Mouse (Mus musculus) thymus, postnatal 36 days (tissue): Measurements from ENCODE around the gene Rab8b.
"Not testable (repeated sequence)": the region's sequence is repeated elsewhere in the genome, so short reads cannot be mapped to it uniquely, and the experiment has no call there.

Experiments
- DNase-seq, 2 experiments: peaks; one replicate each; pipeline ENCODE4 v3.0.0; 2022; ENCODE audit warnings: mixed read lengths in 2 of 2

The Rab8b gene

DNA sequence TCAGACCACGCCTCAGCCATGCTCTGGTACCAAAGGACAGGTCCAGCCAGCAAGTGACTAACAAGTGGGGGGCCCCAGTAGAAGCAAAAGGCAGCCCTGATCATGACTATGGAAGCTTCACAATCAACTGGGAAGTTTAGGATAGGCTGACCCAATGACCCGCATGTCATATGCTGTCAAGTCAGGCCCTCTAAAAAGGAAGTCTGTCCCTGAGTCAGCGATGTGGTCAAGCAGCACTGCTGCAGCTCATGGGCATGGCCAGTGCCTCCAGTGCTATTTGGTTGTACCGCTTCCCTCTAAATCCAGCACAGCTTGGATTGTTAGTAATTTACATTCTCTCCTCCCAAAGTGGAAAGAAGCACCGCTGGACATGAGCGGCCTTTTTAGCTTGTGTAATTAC is 32.7 kb downstream of the Rab8b start:
- no peak for DNase-seq

- no peak for DNase-seq
These were observed 33.1 kb downstream of the Rab8b start for GRCm38 (mm10) chr9:66886366-66886765.

GRCm38 (mm10) chr9:66884609-66885008 is 34.9 kb downstream of the Rab8b start:
- no peak for DNase-seq

DNA sequence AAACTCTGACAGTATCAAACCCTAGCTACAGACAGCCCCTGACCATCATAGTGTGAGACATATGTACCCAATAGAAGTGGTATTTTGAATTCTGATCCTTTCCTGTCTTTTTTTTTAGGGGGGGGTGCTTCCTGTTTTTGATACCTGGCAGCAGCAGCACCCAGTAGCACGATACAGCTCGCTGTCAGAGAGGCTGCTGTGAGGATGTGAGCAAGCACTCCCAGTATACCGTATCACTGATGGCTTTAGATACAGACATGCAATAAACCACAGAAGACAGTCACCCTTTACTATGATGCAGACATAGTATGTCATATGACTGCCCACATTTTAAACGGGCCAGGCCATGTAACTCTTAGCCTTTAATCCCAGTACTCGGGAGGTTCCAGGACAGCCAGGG is 36.0 kb downstream of the Rab8b start:
- peak in 1 of 2 experiments; percentile 25 for DNase-seq

GRCm38 (mm10) chr9:66882406-66882821 is 37.1 kb downstream of the Rab8b start:
- DNase-seq = peak; percentile 35 to 55

DNA sequence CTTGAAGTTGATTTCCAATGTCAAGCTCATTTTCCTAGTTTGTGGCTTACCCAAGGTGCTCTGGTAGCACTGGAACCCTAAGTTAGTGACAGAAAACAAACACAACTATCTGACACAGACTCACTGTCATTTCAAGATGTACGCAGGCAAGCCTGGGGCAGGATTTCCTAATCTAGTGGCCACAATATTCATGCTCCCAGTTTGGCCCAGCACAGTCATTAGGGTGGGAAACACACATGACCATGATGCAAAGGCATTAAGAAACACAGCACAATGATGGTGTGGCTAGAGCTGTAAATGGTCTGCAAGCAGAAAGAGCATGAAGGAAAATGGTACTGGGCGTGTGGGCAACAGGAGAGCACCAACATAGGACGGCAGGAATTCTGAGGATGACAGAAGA is 37.6 kb downstream of the Rab8b start:
- no peak for DNase-seq

GRCm38 (mm10) chr9:66880752-66881151 is 38.7 kb downstream of the Rab8b start:
- DNase-seq = no peak

DNA sequence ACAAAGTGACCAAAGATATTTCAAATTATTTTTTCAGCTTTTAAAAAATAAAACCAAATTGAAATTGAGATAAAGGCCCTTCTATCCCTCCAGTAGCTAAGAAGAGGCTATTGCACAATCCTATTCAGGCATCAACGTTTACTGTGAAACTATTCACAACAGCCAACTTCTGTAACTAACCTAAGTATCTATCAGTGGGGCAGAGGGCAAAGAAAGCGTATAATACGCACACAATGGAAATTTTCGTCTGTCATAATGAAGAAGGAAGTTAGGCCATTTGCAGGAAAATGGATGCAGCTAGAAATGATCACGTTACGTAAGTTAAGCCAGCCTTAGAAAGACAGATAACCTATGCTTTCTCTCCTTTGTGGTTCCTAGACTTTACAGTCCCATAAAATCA is 40.0 kb downstream of the Rab8b start:
- no peak for DNase-seq

- DNase-seq = no peak
These were observed 40.6 kb downstream of the Rab8b start for GRCm38 (mm10) chr9:66878899-66879298.

DNA sequence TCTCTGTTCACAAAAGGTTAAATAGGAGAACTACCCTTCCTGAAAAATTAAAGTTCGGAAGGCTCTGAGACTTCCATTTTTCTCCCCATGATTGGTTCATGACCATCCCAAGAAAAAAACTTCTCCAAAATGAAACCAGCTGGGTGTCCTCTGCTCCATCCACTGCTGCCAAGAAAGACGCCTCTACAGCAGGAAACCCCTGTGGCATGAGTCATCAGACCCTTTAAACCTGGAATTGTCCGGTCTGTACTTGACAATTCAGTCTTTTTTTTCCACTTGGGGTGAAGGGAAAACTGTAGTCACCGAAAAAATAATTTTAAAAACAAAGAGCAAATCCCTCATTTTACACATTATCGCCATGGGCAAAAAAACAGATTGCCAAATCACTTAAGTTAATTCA is 42.9 kb downstream of the Rab8b start:
- DNase-seq = no peak

DNA sequence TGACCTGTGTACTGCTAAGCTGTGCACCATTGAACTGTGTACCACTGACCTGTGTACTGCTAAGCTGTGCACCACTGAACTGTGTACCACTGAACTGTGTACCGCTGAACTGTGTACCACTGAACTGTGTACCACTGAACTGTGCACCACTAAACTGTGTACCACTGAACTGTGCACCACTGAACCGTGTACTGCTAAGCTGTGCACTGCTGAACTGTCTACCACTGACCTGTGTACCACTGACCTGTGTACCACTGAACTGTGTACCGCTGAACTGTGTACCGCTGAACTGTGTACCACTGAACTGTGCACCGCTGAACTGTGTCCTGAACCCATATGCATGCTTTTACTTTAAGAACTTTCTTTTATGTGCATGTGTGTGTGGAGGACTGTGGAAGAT is 45.2 kb downstream of the Rab8b start:
- no peak for DNase-seq

DNA sequence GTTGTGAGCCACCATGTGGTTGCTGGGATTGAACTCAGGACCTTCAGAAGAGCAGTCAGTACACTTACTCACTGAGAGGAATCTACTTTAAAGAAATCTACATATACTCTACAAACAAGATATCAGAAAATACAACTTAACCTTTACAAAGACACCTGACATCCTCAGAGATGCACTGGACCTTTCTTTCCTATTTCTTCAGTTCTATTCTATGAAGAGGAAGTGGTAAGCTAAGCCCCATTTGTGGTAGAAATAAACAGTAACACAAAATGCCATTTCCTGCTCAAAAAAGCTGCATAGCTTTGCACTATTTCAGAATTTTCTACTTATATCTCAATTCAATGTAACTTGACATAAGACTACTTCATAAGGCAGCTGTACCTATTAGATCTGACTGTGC is 46.0 kb downstream of the Rab8b start:
- no peak for DNase-seq

DNA sequence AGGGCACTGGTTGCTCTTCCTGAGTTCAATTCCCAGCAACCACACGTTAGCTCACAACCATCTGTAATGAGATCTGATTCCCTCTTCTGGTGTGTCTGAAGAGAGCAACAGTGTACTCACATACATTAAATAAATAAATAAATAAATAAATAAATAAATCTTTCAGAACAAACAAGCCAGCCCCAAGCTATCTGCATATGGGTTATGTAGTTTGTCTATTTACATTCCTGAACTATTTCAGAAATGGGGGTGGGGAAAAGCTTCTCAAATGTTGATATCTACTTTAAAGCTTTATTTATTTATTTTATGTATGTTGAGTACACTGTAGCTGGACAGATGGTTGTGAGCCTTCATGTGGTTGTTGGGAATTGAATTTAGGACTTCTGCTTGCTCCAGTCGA is 46.5 kb downstream of the Rab8b start:
- not testable (repeated sequence) for DNase-seq

DNA sequence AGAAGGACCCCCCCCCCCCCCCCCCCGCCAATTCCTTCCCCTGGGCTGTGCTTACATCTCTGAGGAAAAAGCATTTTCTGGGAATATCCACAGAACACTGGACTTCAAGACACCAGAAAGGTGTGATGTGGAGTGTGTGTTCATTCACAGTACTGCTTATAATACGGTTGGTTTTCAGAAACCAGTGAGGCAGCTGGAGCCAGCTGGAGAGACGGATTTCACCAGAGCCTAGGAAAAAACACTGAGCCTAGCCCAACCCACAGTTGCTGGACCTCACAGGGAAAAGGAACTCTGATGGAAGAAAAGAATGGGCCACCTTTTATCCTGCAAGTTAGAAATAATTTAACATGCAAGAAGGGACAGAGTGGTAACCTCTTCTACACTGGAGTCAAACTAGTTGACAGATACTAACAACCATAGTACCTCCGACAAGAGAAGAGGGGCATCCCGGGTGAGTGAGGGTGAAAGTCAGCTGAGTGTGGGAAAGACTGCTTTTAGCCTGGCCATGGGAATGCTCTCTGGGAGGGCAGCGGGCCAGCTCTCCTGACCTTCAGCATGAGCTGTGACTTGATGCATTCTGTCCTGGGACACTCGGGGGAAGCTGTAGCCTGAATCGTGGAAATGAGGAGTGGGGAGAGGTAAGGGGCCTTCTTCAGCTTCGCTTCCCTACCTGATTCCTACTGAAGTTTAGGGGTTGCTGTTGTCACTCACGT is 47.3 kb downstream of the Rab8b start:
- no peak for DNase-seq

DNA sequence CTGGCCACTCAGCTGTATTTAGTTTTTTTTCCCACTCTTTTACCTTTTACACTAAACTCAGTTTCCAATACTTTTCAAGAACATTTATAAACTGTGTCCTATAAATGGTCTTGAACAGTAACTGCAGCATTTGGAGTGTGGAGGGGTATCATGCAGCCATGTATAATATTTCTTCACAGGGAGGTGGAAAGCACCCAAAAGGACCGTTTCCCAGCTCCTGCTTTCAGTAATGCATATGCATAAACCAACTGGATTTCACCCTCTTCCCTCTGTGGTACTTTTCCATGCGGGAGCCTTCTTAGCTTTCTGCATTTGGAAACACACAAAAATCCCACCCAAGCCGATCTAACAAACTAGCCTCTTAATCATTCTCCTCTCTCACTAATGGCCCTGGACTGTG is 54.8 kb downstream of the Rab8b start:
- DNase-seq = no peak

GRCm38 (mm10) chr9:66863456-66863855 is 56.0 kb downstream of the Rab8b start:
- no peak for DNase-seq

DNA sequence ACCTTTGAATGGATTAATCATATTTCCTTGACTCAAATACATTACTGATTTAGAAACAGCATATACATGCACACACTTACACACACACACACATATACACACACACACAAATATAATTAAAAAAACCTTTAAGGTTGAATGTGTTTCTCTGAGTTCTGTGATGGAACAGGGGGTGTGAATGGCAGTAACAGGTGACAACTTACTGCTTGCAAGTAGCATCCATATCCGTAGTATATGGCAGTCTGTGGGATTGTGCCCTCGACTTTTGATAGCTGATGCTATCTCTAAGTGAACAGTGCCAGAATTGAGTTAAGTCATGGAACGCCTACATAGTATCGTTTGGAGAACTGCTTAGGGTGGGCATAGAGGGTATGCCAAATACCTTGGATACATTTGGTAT is 57.3 kb downstream of the Rab8b start:
- no peak for DNase-seq

DNA sequence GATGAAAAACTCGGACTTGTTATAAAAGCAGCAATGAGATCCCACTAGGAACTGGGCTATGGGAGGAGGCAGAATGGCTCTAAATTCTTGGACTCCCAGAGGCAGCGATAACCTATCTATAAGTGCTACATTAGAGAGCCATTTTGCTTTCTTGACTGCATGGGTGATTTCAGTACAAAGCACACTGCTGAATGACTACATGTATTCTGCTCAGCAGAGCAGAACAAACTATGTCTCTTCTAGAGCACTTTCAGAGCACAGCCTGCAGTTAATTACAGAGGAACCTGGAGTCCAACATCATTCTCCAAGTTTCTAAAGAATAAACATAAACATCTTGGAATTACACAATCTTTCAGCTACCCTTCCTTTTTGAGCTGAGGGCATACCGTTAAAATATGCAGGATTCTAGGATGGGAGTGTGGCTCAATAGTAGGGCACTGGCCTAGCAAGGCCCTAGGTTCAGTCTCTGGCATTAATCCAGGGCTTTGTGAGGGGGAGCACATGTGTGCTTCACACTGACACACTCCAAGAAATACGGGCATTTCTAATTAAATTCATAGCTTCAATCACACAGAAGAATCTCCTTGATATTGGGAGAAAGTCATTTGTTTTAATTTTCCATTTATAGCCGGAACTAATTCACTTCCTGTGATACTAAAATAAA is 58.3 kb downstream of the Rab8b start:
- no peak for DNase-seq

- DNase-seq = no peak
These were observed 60.0 kb downstream of the Rab8b start for GRCm38 (mm10) chr9:66859523-66859922.

DNA sequence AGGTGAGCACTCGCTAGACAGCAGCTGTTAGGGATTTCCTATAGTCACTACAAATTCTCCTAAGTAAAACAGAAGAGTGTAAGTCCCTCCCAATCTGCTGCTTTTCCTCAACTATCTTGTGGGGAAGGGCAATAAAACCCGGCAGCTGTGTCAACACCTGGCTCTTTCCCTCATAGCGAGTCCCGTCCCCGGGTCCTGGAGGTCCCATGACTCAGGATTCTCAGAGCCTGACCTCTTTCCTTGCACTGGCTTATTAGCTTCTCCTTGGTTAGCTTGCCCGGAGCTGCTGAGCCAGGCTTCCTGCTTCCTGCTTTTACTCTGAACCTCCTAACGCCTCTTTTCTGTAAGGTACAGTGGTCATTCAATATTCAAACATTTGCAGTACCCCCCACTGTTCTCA is 63.6 kb downstream of the Rab8b start:
- DNase-seq = no peak

DNA sequence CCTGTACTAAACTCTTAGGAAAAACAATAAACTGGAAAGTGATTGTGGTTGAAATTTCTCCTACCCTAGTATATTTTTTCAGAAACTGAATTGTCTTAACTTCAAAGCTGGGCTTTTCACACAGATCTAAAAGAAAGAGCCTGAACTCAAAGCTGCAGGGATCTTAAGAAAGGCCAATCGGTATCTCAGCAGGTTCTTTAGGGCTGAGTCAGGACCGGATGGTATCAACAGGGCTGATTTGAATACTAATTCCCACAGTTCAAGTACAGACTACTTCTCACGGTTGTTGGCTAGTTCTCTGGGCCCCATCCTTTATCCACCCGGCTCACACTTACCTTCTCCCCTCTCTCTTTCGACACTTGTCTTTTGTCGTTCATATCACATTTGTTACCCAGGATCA is 66.9 kb downstream of the Rab8b start:
- DNase-seq = no peak

DNA sequence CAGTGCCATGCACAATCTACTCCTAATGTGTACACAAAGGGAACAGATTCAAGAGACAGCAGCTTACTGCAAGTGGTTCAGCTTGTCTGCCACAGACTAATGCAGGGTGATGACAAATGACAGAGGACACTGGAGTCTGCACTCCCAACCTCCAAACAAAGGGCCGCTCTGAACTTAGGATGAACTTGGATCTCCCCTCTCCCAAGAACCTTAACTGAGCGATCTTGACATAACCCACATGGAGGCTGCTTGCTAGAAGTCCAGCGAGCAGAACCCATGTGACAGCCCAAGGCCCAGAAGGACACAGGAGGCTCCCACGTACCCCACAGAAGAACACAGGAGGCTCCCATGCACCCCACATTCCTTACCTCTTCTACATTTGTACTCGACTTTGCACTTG is 68.5 kb downstream of the Rab8b start:
- no peak for DNase-seq

GRCm38 (mm10) chr9:66846822-66847221 is 72.7 kb downstream of the Rab8b start:
- DNase-seq = no peak

DNA sequence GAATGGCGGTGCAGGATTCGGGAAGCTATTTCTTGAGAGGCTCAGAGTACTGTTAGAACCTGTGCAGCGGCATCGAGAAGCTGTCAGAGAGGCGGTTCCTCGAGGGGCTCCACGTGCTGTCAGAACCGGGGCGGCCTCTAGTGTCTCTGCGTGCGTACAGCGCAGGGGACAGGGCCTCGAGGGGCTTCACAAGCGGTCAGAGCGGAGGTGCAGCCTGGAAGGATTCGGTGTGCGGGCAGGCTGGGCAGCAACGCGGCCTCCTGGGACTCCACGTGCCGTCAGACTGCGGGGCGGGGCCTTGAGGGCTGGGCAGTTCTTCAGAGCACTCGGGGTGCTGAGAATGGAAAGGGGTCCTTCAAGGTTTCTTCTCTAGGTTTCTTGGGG is 84.4 kb downstream of the Rab8b start:
- no peak for DNase-seq
